Mouse (Mus musculus) liver, embryonic 13.5 days (tissue): Measurements from ENCODE around the gene Myrip. TPM values are rescaled to one million over a fixed set of nuclear protein-coding genes. Genes with fewer than 3 reads are reported as not detected.

ENCODE experiments used
- ATAC-seq: fragments of 200-750 bp; cut with Nextera tagmentation; 2 replicates; pipeline ENCODE4 v1.8.0; 2017; ENCODE audit warnings: low read depth, mild to moderate bottlenecking, moderate number of reproducible peaks, moderate library complexity
- DNase-seq: peaks from one replicate; pipeline ENCODE4 v3.0.0; 2022
- H3K27ac ChIP-seq: fragments of 300-500 bp; sonication (generic); 2 replicates; pipeline ENCODE4 v1.5.1; 2015; ENCODE audit warnings: moderate library complexity, mild to moderate bottlenecking, inconsistent platforms
- H3K27me3 ChIP-seq: fragments of 300-500 bp; sonication (generic); 2 replicates; pipeline ENCODE4 v1.6.1; 2015; ENCODE audit warnings: mild to moderate bottlenecking, inconsistent platforms
- H3K36me3 ChIP-seq: fragments of 300-500 bp; sonication (generic); 2 replicates; pipeline ENCODE4 v1.6.1; 2015; ENCODE audit warnings: mild to moderate bottlenecking, inconsistent platforms
- H3K4me1 ChIP-seq: fragments of 300-500 bp; sonication (generic); replicated peaks from 2 replicates; pipeline ENCODE4 v1.6.1; 2015; ENCODE audit warnings: inconsistent platforms
- H3K4me2 ChIP-seq: fragments of 300-500 bp; sonication (generic); 2 replicates; pipeline ENCODE4 v1.6.1; 2015; ENCODE audit warnings: inconsistent platforms, mild to moderate bottlenecking, moderate library complexity
- H3K4me3 ChIP-seq: fragments of 300-500 bp; sonication (generic); replicated peaks from 2 replicates; pipeline ENCODE4 v1.5.1; 2015; ENCODE audit warnings: mild to moderate bottlenecking, inconsistent platforms
- H3K9ac ChIP-seq: fragments of 300-500 bp; sonication (generic); 2 replicates; pipeline ENCODE4 v1.6.1; 2015; ENCODE audit warnings: mild to moderate bottlenecking, inconsistent platforms
- H3K9me3 ChIP-seq: fragments of 300-500 bp; sonication (generic); replicated peaks from 2 replicates; pipeline ENCODE4 v1.6.1; 2016; ENCODE audit warnings: inconsistent platforms
- WGBS: fragments of 180-500 bp; shearing (Covaris S2); methylation state at CpG from one replicate; pipeline ENCODE4 v1.1.7; 2015; ENCODE audit not compliant: insufficient replicate concordance; 5-methylcytosine and 5-hydroxymethylcytosine counted together
- polyA plus RNA-seq: library from polyadenylated mRNA; unstranded; fragments of >200 nt; fragmentation: Nextera tagmentation; extraction: Ambion mirVana; gene quantifications from 2 replicates; pipeline ENCODE4 v1.2.1, GENCODE M21; 2015

Gene Myrip
- polyA plus RNA-seq, 1 experiment from 2014 or later: 0.03 TPM

DNA sequence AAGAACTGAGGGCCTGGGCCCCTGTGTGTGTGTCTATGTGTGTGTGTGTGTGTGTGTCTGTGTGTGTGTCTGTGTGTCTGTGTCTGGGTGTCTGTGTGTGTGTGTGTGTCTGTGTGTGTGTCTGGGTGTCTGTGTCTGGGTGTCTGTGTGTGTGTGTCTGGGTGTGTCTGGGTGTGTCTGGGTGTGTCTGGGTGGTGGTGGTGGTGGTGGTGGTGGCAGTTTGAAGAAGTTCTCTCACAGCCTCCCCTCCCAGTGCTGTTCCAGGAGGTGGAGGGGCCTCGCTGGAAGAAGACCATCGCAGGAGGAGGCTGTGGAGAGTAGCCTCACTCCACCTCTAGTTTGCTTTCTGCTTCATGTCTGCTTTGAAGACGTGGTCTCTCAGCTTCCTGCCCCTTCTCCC is 180.3 kb downstream of the Myrip start:
- Histone ChIP-seq H3K36me3 (no peaks in the 10 kb centered on the region), H3K27me3 (peaks cover 21% of the 10 kb centered on the region), H3K27ac (peak overlapping the region; percentile 52; the same call in 1 of the 2 replicates), H3K4me2 (peak overlapping the region; percentile 60), H3K9ac (peak overlapping the region; percentile 39; the same call in 1 of the 2 replicates), H3K4me1 (peaks cover 27% of the 10 kb centered on the region), H3K4me3 (peak overlapping the region; percentile 24), H3K9me3 (no peaks in the 10 kb centered on the region)
- no peak for DNase-seq
- 11% methylated on average over 3 of the region's 3 CpGs for WGBS
- ATAC-seq: peak; percentile 94

DNA sequence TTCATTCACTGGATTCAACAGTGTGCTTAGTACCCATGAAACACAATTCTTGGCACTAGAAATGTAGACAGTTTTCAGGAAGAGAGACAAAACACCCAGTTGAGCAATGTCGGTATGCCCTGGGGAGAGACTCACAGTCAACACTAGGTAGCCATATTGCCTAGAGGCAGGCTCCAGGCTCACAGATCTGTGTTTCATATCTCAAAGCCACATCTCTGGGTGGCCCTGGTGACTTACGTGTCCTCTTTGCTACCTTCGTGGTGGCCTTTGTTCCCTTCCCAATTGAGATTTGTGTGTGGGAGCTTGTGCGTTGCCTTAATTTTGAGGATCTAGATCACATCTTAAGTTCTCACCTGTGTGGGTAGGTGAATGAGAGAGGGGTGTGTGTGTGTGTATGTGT is 181.1 kb downstream of the Myrip start:
- peak overlapping the region; percentile 60 for H3K4me2 ChIP-seq
- WGBS: 58% methylated on average over 4 of the region's 4 CpGs

DNA sequence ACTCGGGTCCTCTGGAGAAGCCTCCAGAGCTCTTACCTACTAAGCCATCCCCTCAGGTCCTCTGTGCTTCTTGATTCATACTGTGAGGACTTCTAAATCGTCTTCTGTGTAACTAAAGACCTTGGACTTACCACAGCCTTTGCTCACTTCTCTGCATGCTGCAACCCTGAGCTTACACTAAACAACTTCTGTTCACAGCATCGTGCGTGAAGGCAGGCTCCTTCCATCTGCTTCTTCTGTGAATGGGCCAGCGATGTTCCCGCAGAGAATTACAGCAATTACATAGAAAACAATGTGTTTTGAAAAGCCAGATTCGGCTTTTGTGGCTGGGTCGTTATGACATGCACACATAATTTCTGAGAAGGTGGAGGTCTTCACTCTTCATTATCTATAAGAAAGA is 181.8 kb downstream of the Myrip start:
- Histone ChIP-seq H3K9me3 (no peaks in the 10 kb centered on the region), H3K36me3 (no peaks in the 10 kb centered on the region), H3K27ac (no peak overlapping the region), H3K4me3 (no peak overlapping the region), H3K27me3 (peaks cover 13% of the 10 kb centered on the region), H3K9ac (no peak overlapping the region), H3K4me2 (no peak overlapping the region), H3K4me1 (peaks cover 27% of the 10 kb centered on the region)
- DNase-seq: no peak
- 78% methylated on average over 8 of the region's 8 CpGs for WGBS
- no peak for ATAC-seq

More for the DNA sequence above, 181.1 kb downstream of the Myrip start:
- Histone ChIP-seq H3K27me3 (peaks cover 18% of the 10 kb centered on the region), H3K27ac (0 out of 2 replicates have a peak overlapping the region, but pooled peaks have one; percentile 52), H3K36me3 (no peaks in the 10 kb centered on the region), H3K4me3 (no peak overlapping the region), H3K9me3 (no peaks in the 10 kb centered on the region), H3K9ac (peak overlapping the region; percentile 39; the same call in 1 of the 2 replicates), H3K4me1 (peaks cover 27% of the 10 kb centered on the region)
- ATAC-seq (no peak; the same call in 1 of the 2 replicates), DNase-seq (no peak)

DNA sequence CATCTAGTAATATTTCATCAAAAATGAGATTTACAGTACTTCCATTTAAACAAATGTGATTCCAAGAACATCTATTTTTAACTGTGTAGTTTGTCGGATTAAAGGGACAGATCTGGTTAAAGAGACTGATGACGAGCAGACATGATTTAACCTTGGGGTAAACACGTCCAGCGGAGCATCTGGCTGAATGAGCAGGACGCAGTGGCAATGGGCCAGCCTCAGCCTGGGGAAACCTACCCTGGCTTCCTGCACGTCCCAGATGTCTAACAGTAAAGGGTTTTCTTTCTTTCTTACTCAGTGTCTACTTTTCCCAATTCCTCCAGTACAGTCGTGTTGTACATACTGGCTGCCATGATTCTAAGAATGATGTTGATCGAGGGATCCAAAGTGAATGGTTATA is 185.8 kb downstream of the Myrip start:
- 68% methylated on average over 8 of the region's 8 CpGs for WGBS
- DNase-seq: no peak
- H3K4me3 ChIP-seq: no peak overlapping the region
- no peak for ATAC-seq
- no peaks in the 10 kb centered on the region for H3K36me3 ChIP-seq
- no peak overlapping the region for H3K27ac ChIP-seq
- no peak overlapping the region for H3K4me2 ChIP-seq
- peaks cover 13% of the 10 kb centered on the region for H3K27me3 ChIP-seq
- H3K4me1 ChIP-seq: peaks cover 19% of the 10 kb centered on the region
- H3K9me3 ChIP-seq: no peaks in the 10 kb centered on the region
- H3K9ac ChIP-seq: no peak overlapping the region

DNA sequence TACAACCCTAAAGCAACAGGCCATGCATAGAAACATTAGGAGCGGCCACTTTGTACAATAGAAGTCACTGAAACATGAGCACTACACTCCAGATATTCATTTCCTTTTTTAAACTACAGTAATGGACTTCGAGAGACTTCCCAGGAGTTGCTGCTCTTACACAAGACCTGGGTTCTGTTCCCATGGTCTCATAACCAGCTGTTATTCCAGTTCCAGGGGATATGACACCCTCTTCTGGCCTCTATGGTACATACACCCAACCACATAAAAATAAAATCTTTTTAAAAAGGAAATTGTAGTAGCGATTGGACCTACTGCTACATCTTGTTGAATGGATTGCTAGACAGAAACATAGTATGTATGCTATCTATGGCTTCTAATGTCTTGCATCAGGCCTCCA is 190.2 kb downstream of the Myrip start:
- Histone ChIP-seq H3K36me3 (peaks cover 27% of the 10 kb centered on the region), H3K9ac (peak overlapping the region; percentile 99; the same call in 1 of the 2 replicates), H3K9me3 (no peaks in the 10 kb centered on the region), H3K4me1 (peaks cover 22% of the 10 kb centered on the region), H3K27ac (no peak overlapping the region), H3K4me2 (peak overlapping the region; percentile 96), H3K27me3 (no peaks in the 10 kb centered on the region), H3K4me3 (peak overlapping the region; percentile 99)
- WGBS: 77% methylated on average over 3 of the region's 3 CpGs
- ATAC-seq: no peak
- no peak for DNase-seq

DNA sequence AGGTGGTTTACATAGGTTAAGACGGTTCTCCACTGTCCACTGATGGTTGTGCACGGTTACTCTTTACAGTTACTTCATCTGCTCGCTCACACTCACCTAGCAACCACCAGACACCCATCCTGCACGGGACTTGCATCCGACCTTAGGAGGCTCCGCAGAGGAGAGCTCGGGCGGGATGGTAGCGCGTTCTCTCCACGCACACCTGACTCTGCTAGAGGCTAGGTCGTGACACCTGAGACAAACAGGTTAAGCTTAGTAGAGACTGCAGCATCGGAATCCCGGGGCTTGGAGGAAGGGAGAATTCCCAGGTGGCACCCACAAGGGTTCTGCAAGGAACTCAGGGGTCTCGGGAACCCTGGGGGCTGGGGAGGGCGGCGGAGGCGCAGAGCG is 190.7 kb downstream of the Myrip start, which contains the start of gene Eif1b:
Gene Eif1b (plus strand): TSS at position 223 of the 390 bp plus-strand sequence.
- Histone ChIP-seq H3K4me3 (peak within 1 kb of the TSS; percentile 99), H3K4me2 (peak within 1 kb of the TSS; percentile 96), H3K36me3 (peaks cover 27% of the 10 kb centered on the region), H3K9ac (peak within 1 kb of the TSS; percentile 99), H3K9me3 (no peaks in the 10 kb centered on the region), H3K27ac (peak within 1 kb of the TSS; percentile 95), H3K4me1 (peaks cover 22% of the 10 kb centered on the region), H3K27me3 (no peaks in the 10 kb centered on the region)
- ATAC-seq (peak; percentile 25), DNase-seq (no peak)
- WGBS: 6% methylated on average over 19 of the region's 19 CpGs

DNA sequence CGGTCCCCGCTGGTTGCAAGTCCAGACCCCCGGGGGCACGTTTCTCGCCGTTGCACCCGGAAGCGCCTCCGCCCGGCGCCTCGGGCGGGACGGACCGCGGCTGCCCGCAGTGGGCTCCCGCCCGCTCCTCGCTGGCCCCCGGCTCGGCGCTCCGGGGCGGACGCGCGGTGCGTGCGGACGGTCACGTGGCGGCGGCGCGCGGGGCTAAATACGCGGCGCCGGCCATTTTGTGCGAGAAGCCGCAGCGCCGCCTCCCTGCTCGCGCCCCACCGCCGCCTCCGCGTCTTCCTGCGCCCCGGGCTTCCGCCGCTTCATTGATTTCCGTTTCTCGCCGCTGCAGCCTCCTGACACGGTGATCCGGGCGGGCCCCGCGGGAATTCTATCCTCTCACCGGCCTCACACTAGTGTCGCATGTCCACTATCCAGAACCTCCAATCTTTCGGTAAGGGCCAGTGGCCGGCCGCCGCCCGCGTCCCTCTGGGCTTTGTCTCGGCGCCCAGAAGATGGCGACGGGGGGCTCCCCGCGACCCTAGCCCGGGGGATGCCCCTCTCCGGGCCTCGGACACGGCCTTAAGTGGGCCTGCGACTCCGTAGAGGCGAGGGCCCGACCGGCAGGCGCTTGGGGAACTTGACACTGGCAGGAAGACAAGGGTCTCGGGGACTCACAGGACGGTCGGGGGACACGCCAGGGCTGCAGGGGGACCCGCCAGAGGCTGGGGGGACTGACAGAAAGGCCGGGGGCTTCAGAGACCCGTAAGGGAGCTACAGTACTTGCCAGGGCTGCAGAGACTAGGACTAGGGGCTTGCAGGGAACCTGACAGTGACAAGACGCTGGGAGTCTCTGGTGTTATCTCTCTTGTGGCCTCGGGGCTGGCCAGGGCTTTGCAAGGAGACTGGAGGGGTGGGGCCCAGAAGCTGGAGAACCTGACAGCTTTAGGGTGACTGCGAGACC is 191.4 kb downstream of the Myrip start:
- DNase-seq: peak; percentile 76
- under 1% methylated on average over 95 of the region's 97 CpGs for WGBS
- peak overlapping the region; percentile 99 for H3K9ac ChIP-seq
- H3K4me2 ChIP-seq: peak overlapping the region; percentile 96
- peak overlapping the region; percentile 99 for H3K4me3 ChIP-seq
- H3K4me1 ChIP-seq: peaks cover 22% of the 10 kb centered on the region
- no peaks in the 10 kb centered on the region for H3K27me3 ChIP-seq
- peak; percentile 91 for ATAC-seq
- H3K27ac ChIP-seq: peak overlapping the region; percentile 95
- peaks cover 27% of the 10 kb centered on the region for H3K36me3 ChIP-seq
- no peaks in the 10 kb centered on the region for H3K9me3 ChIP-seq

DNA sequence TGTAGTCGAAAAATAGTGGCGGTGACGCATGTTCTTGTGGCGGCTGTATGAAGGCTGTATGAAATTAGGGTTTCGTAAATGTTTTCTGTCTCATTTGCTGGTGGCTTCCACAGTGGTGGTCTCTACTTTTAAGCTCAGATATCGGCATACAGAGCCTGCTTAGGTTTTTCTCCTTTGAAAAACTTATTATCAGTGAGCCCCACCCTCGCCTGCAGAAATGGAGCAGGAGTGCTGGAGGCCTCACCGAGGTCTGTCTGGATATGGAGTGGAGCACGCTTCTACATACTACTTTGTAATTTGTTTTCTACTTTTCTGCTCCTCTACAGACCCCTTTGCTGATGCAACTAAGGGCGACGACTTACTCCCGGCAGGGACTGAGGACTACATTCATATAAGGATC is 192.5 kb downstream of the Myrip start:
- Histone ChIP-seq H3K4me1 (peaks cover 22% of the 10 kb centered on the region), H3K9me3 (no peaks in the 10 kb centered on the region), H3K27me3 (no peaks in the 10 kb centered on the region), H3K9ac (peak overlapping the region; percentile 99), H3K4me3 (peak overlapping the region; percentile 99), H3K36me3 (peaks cover 27% of the 10 kb centered on the region), H3K27ac (peak overlapping the region; percentile 95), H3K4me2 (peak overlapping the region; percentile 96)
- ATAC-seq: no peak
- peak; percentile 15 for DNase-seq
- 54% methylated on average over 12 of the region's 12 CpGs for WGBS

DNA sequence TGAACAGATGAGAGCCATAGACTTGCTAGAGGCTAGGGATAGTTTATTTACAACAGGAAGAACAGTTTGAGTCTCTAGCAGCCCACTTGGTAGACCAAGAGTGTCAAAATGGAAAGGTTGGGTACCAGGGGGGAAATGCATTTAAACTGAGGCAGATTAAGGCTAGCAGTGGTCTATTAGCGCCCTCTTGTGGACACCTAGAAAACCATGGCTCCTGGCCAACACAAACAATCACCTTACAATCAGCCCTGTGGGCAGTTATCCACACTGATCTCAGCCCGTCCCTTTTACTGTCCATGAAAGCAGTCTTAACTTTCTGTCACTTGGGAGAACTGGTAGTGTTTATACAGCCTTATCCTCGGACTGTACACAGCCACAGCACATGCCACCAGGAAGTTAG is 195.4 kb downstream of the Myrip start:
- H3K27ac ChIP-seq: no peak overlapping the region
- DNase-seq (peak; percentile 45), ATAC-seq (no peak)
- H3K27me3 ChIP-seq: 0 out of 2 replicates have a peak, but pooled peaks cover 3% of the 10 kb centered on the region
- H3K4me2 ChIP-seq: no peak overlapping the region
- peaks cover 27% of the 10 kb centered on the region for H3K36me3 ChIP-seq
- 2% methylated on average over 3 of the region's 3 CpGs for WGBS
- H3K4me3 ChIP-seq: no peak overlapping the region
- peaks cover 20% of the 10 kb centered on the region for H3K4me1 ChIP-seq
- H3K9me3 ChIP-seq: no peaks in the 10 kb centered on the region
- H3K9ac ChIP-seq: no peak overlapping the region

DNA sequence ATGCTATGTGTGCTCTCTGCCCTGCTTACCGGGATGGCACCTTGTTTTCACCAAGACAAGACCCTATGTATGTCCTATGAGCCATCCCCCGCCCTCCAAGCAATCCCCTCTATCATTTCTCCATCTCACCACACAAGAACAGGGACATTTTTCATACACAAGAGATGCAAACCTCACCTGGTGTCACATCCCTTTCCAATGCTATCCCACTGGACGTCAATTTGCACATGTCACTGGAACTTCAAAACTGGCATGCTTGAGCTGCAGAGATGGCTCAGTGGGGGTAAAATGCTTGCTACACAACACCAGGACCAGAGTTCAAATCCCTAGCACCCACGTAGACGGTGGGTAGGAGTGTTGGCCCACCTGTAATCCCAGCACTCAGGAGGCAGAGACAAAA is 196.7 kb downstream of the Myrip start:
- WGBS: 72% methylated on average over 5 of the region's 5 CpGs
- no peak overlapping the region for H3K4me3 ChIP-seq
- no peak overlapping the region for H3K27ac ChIP-seq
- no peak overlapping the region for H3K4me2 ChIP-seq
- H3K9ac ChIP-seq: no peak overlapping the region
- 0 out of 2 replicates have a peak, but pooled peaks cover 3% of the 10 kb centered on the region for H3K27me3 ChIP-seq
- no peak for DNase-seq
- peaks cover 27% of the 10 kb centered on the region for H3K36me3 ChIP-seq
- ATAC-seq: no peak
- H3K4me1 ChIP-seq: peaks cover 19% of the 10 kb centered on the region
- H3K9me3 ChIP-seq: no peaks in the 10 kb centered on the region

DNA sequence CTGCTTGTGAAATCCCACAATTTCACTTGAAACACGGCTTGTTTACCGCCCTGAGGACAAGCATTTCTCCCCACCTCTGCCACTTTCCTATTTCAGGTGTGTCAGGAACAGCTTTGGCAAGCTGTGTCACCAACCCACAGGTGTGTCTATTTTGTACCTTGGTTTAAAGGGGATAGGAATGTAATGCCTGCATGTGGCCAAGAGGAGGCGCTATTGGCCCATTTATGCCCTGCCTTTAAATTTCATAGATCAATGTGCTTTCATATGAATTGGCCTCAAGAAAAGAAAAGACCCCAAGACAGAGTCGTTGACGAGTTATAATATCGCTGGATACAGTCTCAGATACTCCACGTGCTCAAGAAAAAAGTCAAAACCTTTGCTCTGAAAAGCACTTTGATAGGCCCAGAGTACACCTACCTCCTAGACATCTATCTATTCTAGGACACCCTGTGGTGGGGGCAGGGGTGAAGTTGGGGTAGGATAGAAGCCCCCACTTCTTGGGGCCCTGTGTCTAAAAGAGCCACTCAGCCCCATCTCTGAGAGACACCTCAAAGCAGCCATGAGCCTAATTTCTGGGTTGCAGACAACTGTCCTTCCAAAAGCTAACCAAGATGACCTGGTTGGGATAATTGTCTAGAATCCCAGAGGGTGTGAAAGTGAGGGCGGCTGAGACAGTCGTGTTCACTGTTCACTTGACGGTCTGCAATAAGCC is 200.0 kb downstream of the Myrip start:
- Histone ChIP-seq H3K4me1 (0 out of 2 replicates have a peak, but pooled peaks cover 4% of the 10 kb centered on the region), H3K9ac (no peak overlapping the region), H3K36me3 (peaks cover 1% of the 10 kb centered on the region), H3K27me3 (0 out of 2 replicates have a peak, but pooled peaks cover 3% of the 10 kb centered on the region), H3K9me3 (peaks cover under 1% of the 10 kb centered on the region; the same call in 1 of the 2 replicates), H3K4me2 (no peak overlapping the region), H3K4me3 (no peak overlapping the region), H3K27ac (no peak overlapping the region)
- 26% methylated on average over 10 of the region's 10 CpGs for WGBS
- DNase-seq (no peak), ATAC-seq (no peak)
